Mouse (Mus musculus): Measurements from ENCODE around the gene Osbpl2.

Osbpl2 gene

GRCm38 (mm10) chr2:180204501-180204900 lies 85.4 kb downstream of the Osbpl2 start:
- no peak for DNase-seq

- no peak for DNase-seq
Observed at GRCm38 (mm10) chr2:180205083-180205955, 86.2 kb downstream of the Osbpl2 start.

GRCm38 (mm10) chr2:180205956-180206280 lies 86.8 kb downstream of the Osbpl2 start:
- DNase-seq: no peak

GRCm38 (mm10) chr2:180207840-180208239 lies 88.7 kb downstream of the Osbpl2 start:
- DNase-seq: peak; percentile 82

GRCm38 (mm10) chr2:180208976-180209375 lies 89.9 kb downstream of the Osbpl2 start:
- DNase-seq: no peak

- DNase-seq: no peak
Observed at GRCm38 (mm10) chr2:180212255-180212654, 93.1 kb downstream of the Osbpl2 start.
